Mouse (Mus musculus) midbrain, postnatal 0 days (tissue): Measurements from ENCODE around the gene Kat8. TPM values are rescaled to one million over a fixed set of nuclear protein-coding genes. Genes with fewer than 3 reads are reported as not detected.
A peak's percentile ranks its signal among the peaks of the same experiment; 100 is the strongest.
"Not testable (repeated sequence)": the region's sequence is repeated elsewhere in the genome, so short reads cannot be mapped to it uniquely, and the experiment has no call there.

Source experiments
- ATAC-seq: fragments of 200-750 bp; cut with Nextera tagmentation; 2 replicates; pipeline ENCODE4 v1.8.0; 2017; ENCODE audit warnings: moderate number of reproducible peaks, mild to moderate bottlenecking, moderate TSS enrichment, moderate library complexity; ENCODE audit not compliant: low FRiP score
- DNase-seq: peaks from one replicate; pipeline ENCODE4 v3.0.0-alpha.2; 2015; ENCODE audit warnings: low spot score
- H3K27ac ChIP-seq: fragments of 300-500 bp; sonication (generic); 2 replicates; pipeline ENCODE4 v1.5.1; 2014; ENCODE audit warnings: low read depth, mild to moderate bottlenecking, low read length, mixed read lengths
- H3K27me3 ChIP-seq: fragments of 300-500 bp; sonication (generic); 2 replicates; pipeline ENCODE4 v1.6.1; 2014; ENCODE audit warnings: low read length, control low read depth, mixed read lengths; ENCODE audit not compliant: insufficient read depth
- H3K36me3 ChIP-seq: fragments of 300-500 bp; sonication (generic); 2 replicates; pipeline ENCODE4 v1.6.1; 2014; ENCODE audit warnings: low read length, control low read depth, mixed read lengths; ENCODE audit not compliant: insufficient read depth
- H3K4me1 ChIP-seq: fragments of 300-500 bp; sonication (generic); 2 replicates; pipeline ENCODE4 v1.6.1; 2014; ENCODE audit warnings: mild to moderate bottlenecking, control low read depth, antibody characterized with exemption, low read length, mixed read lengths; ENCODE audit not compliant: insufficient read depth
- H3K4me2 ChIP-seq: fragments of 300-500 bp; sonication (generic); 2 replicates; pipeline ENCODE4 v1.6.1; 2014; ENCODE audit warnings: low read depth, mild to moderate bottlenecking, low read length, mixed read lengths; ENCODE audit not compliant: poor library complexity, severe bottlenecking
- H3K4me3 ChIP-seq: fragments of 300-500 bp; sonication (generic); 2 replicates; pipeline ENCODE4 v1.5.1; 2014; ENCODE audit warnings: low read depth, mild to moderate bottlenecking, low read length, moderate library complexity
- H3K9ac ChIP-seq: fragments of 300-500 bp; sonication (generic); replicated peaks from 2 replicates; pipeline ENCODE4 v1.6.1; 2014; ENCODE audit warnings: mild to moderate bottlenecking, low read length, moderate library complexity, mixed read lengths; ENCODE audit not compliant: poor library complexity, severe bottlenecking
- H3K9me3 ChIP-seq: fragments of 300-500 bp; sonication (generic); 2 replicates; pipeline ENCODE4 v1.6.1; 2016; ENCODE audit warnings: low read length, control low read depth
- CTCF ChIP-seq: IDR thresholded peaks from 2 replicates; pipeline ENCODE4 v1.5.1; 2016; ENCODE audit warnings: antibody characterized with exemption, mild to moderate bottlenecking
- WGBS: fragments of 180-500 bp; shearing (Covaris S2); extraction: QIAGEN DNeasy Blood & Tissue Kit; methylation state at CpG from one replicate; pipeline ENCODE4 v1.1.7; 2014; 5-methylcytosine and 5-hydroxymethylcytosine counted together
- polyA plus RNA-seq: library from polyadenylated mRNA; unstranded; fragments of >200 nt; fragmentation: Nextera tagmentation; extraction: Ambion mirVana; gene quantifications from 2 replicates; pipeline ENCODE4 v1.2.1, GENCODE M21; 2015
- total RNA-seq: library from RNA; depleted of rRNA; stranded (reverse); fragments of >200 nt; gene quantifications from 2 replicates; pipeline ENCODE4 v1.2.3, GENCODE M21; 2014

Kat8 gene
- total and polyA plus RNA-seq, 2 experiments from 2014 or later = 28.1 to 34.8 TPM

DNA sequence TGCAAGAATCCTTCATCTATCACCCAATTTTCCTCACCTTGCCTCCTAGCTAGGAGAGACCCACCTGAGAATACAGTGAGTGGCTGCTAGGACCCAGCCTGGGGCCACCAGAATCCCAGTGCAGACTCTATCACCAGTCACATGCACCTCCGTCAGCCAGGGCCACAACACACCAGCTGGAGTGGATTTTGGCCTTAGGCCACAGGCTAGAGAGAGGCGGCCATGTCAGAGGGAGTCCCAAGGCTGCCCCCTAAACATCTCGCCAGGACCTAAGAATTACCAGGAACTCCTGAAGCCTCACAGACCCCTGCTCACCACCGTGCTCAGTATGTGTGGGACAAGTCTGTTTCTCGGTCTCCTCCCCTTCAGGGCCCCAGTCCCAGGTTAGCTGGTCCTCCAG, 21.8 kb downstream of the Kat8 start:
- TF ChIP-seq CTCF = no peak
- WGBS = 82% methylated on average over 5 of the region's 5 CpGs
- peaks cover 5% of the 10 kb centered on the region; the same call in 1 of the 2 replicates for H3K4me1 ChIP-seq
- no peak for ATAC-seq
- H3K9ac ChIP-seq = no peak overlapping the region
- no peak overlapping the region for H3K27ac ChIP-seq
- H3K9me3 ChIP-seq = no peaks in the 10 kb centered on the region
- no peak overlapping the region for H3K4me2 ChIP-seq
- DNase-seq = no peak
- no peaks in the 10 kb centered on the region for H3K36me3 ChIP-seq
- peaks cover 8% of the 10 kb centered on the region; the same call in 1 of the 2 replicates for H3K27me3 ChIP-seq
- H3K4me3 ChIP-seq = no peak overlapping the region

- peak; percentile 95 for DNase-seq
- WGBS = 6% methylated on average over 32 of the region's 32 CpGs
- TF ChIP-seq CTCF = peak; percentile 99
- peaks cover 5% of the 10 kb centered on the region; the same call in 1 of the 2 replicates for H3K4me1 ChIP-seq
- peak; percentile 94 for ATAC-seq
- H3K27ac ChIP-seq = peak overlapping the region; percentile 85
- H3K27me3 ChIP-seq = 0 out of 2 replicates have a peak, but pooled peaks cover 1% of the 10 kb centered on the region
- H3K9me3 ChIP-seq = no peaks in the 10 kb centered on the region
- H3K4me2 ChIP-seq = peak overlapping the region; percentile 55
- H3K36me3 ChIP-seq = no peaks in the 10 kb centered on the region
- H3K4me3 ChIP-seq = peak overlapping the region; percentile 69
- peak overlapping the region; percentile 83 for H3K9ac ChIP-seq
Observed at GRCm38 (mm10) chr7:127935028-127935722, 22.9 kb downstream of the Kat8 start.

- no peaks in the 10 kb centered on the region for H3K36me3 ChIP-seq
- peak overlapping the region; percentile 69 for H3K4me3 ChIP-seq
- under 1% methylated on average over 33 of the region's 38 CpGs for WGBS
- no peaks in the 10 kb centered on the region for H3K9me3 ChIP-seq
- peak overlapping the region; percentile 85 for H3K27ac ChIP-seq
- peaks cover 5% of the 10 kb centered on the region; the same call in 1 of the 2 replicates for H3K4me1 ChIP-seq
- ATAC-seq (peak; percentile 41), DNase-seq (peak; percentile 33)
- H3K27me3 ChIP-seq = no peaks in the 10 kb centered on the region
- H3K4me2 ChIP-seq = peak overlapping the region; percentile 55
- H3K9ac ChIP-seq = peak overlapping the region; percentile 83
- TF ChIP-seq CTCF = no peak
Observed at GRCm38 (mm10) chr7:127935748-127936159, 23.4 kb downstream of the Kat8 start.

DNA sequence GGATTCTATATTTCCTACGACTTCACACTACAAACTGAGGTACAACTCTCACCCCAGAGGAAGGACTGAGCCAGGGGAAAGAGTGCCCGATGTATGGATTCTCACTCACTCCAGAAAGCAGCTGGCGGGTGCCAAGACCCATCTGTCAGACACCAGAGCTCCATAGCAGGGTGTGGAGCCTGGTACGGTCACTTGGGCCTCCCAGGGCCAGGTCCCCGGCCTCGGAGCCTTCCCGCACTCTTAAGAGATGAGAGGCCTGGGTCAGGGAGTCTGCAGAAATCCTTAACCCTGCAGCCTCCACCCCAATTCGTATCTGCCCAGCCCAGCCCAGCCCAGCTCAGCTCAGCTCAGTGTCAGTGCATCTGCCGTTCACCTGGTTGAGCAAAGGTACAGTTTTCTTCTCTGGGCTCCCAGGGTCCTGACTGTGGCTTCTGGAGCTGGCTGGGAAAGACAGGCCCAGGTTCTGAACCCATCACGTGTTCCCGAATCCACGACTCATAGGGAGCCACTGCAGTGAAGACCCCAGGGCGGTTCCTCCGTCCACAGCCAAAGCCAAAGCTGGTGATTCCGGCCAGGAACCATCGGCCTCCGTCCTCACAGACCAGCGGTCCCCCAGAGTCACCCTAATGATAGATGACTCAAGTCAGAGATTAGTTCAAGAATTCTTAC, 24.0 kb downstream of the Kat8 start:
- 55% methylated on average over 18 of the region's 18 CpGs for WGBS
- Histone ChIP-seq H3K36me3 (no peaks in the 10 kb centered on the region), H3K9ac (peak overlapping the region; percentile 83), H3K4me3 (peak overlapping the region; percentile 69), H3K4me1 (peaks cover 5% of the 10 kb centered on the region; the same call in 1 of the 2 replicates), H3K27me3 (no peaks in the 10 kb centered on the region), H3K27ac (peak overlapping the region; percentile 85), H3K4me2 (peak overlapping the region; percentile 55), H3K9me3 (no peaks in the 10 kb centered on the region)
- DNase-seq (no peak), ATAC-seq (peak; percentile 5; the same call in 1 of the 2 replicates)
- TF ChIP-seq CTCF = no peak

DNA sequence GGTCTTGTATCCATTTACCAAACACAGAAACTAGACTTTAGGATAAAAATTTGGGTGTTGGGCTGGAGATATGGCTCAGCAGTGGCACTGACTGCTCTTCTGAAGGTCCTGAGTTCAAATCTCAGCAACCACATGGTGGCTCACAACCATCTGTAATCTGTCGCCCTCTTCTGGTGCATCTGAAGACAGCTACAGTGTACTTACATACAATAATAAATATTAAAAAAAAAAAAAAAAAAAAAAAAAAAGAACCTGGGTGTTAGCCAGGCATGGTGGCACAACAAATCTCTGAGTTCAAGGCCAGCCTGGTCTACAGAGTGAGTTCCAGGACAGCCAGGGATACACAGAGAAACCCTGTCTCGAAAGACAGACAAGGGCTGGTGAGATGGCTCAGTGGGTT, 29.8 kb downstream of the Kat8 start:
- ATAC-seq, H3K9me3 ChIP-seq, H3K4me3 ChIP-seq, H3K4me2 ChIP-seq, DNase-seq, H3K27ac ChIP-seq, H3K9ac ChIP-seq, H3K36me3 ChIP-seq, H3K4me1 ChIP-seq: not testable (repeated sequence)
- peaks cover 15% of the 10 kb centered on the region for H3K27me3 ChIP-seq
- TF ChIP-seq CTCF = 0 out of 2 replicates have a peak, but pooled peaks have one; percentile 24
- 45% methylated on average over 2 of the region's 2 CpGs for WGBS

- Histone ChIP-seq H3K4me2 (no peak overlapping the region), H3K36me3 (no peaks in the 10 kb centered on the region), H3K4me3 (no peak overlapping the region), H3K9me3 (no peaks in the 10 kb centered on the region), H3K9ac (no peak overlapping the region), H3K27me3 (peaks cover 15% of the 10 kb centered on the region), H3K4me1 (no peaks in the 10 kb centered on the region), H3K27ac (no peak overlapping the region)
- no peak for ATAC-seq
- DNase-seq = no peak
- TF ChIP-seq CTCF = no peak
- WGBS = 14% methylated on average over 23 of the region's 23 CpGs
Observed at GRCm38 (mm10) chr7:127944614-127945013, 32.3 kb downstream of the Kat8 start.
